Mouse (Mus musculus): ENCODE results near the gene Btbd10. TPM values are rescaled to one million over a fixed set of nuclear protein-coding genes. Genes with fewer than 3 reads are reported as not detected.
A peak's percentile ranks its signal among the peaks of the same experiment; 100 is the strongest.

Gene Btbd10
- 19.4 and 22.0 TPM in 2 replicates for polyA plus RNA-seq (2015; fragmentation: Nextera tagmentation; extraction: Ambion mirVana)

GRCm38 (mm10) chr7:113368746-113369619 is at the start of gene Btbd10:
Gene Btbd10, minus strand, starts transcription at chr7:113369392.
- Histone ChIP-seq H3K36me3 (no peaks in the 10 kb centered on the region), H3K4me2 (peak within 1 kb of the TSS; percentile 77), H3K4me3 (peak within 1 kb of the TSS; percentile 76), H3K9me3 (replicated peaks) (no peaks in the 10 kb centered on the region), H3K9ac (peak within 1 kb of the TSS; percentile 79), H3K4me1 (replicated peaks) (peaks cover 12% of the 10 kb centered on the region), H3K27ac (peak within 1 kb of the TSS; percentile 90), H3K27me3 (0 out of 2 replicates have a peak, but pooled peaks cover 3% of the 10 kb centered on the region)
- peak; percentile 99 for ATAC-seq (replicated peaks; ENCODE audit: insufficient number of reproducible peaks, insufficient read depth, low FRiP score, low read depth)
- under 1% methylated on average over 64 of the region's 64 CpGs for WGBS

- H3K9me3 ChIP-seq (replicated peaks), result no peaks in the 10 kb centered on the region
Observed at GRCm38 (mm10) chr7:113416536-113416935, 47.3 kb upstream of the Btbd10 start.

DNA sequence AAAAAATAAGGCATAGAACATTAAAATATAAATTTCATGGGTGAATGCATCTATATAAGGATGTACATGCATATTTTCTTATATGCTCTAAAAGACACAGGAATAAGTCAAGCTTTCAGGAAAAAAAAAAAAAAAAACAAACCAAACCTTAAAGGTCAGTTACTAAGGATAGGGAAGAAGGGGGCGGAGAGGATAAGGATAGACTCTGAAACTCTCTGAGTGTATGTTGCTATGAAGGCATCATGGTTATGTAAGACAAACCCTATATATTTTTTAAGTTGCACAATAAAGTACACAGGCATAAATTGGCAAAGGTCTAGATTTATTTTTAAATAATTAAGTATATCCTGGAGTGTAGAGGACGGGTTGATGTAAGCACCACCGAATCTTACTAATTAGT is 46.1 kb upstream of the Btbd10 start:
- no peak overlapping the region for H3K27ac ChIP-seq
- H3K4me3 ChIP-seq, result no peak overlapping the region
- no peak overlapping the region for H3K9ac ChIP-seq
- peaks cover 15% of the 10 kb centered on the region for H3K4me1 ChIP-seq (replicated peaks)
- no peak overlapping the region for H3K4me2 ChIP-seq
- no peaks in the 10 kb centered on the region for H3K9me3 ChIP-seq (replicated peaks)
- WGBS, result 86% methylated on average over 3 of the region's 3 CpGs
- no peaks in the 10 kb centered on the region for H3K27me3 ChIP-seq
- ATAC-seq (replicated peaks; ENCODE audit: insufficient number of reproducible peaks, insufficient read depth, low FRiP score, low read depth), result no peak
- no peaks in the 10 kb centered on the region for H3K36me3 ChIP-seq

More at GRCm38 (mm10) chr7:113416536-113416935, 47.3 kb upstream of the Btbd10 start:
- Histone ChIP-seq H3K36me3 (no peaks in the 10 kb centered on the region), H3K27me3 (no peaks in the 10 kb centered on the region), H3K4me2 (no peak overlapping the region), H3K4me1 (replicated peaks) (peaks cover 15% of the 10 kb centered on the region), H3K4me3 (no peak overlapping the region), H3K9ac (no peak overlapping the region), H3K27ac (no peak overlapping the region)
- 92% methylated on average over 1 of the region's 1 CpGs for WGBS
- no peak for ATAC-seq (replicated peaks; ENCODE audit: insufficient number of reproducible peaks, insufficient read depth, low FRiP score, low read depth)

- Histone ChIP-seq H3K9ac (no peak overlapping the region), H3K4me1 (replicated peaks) (no peaks in the 10 kb centered on the region), H3K27ac (no peak overlapping the region), H3K4me3 (no peak overlapping the region), H3K9me3 (replicated peaks) (no peaks in the 10 kb centered on the region), H3K4me2 (no peak overlapping the region), H3K36me3 (no peaks in the 10 kb centered on the region), H3K27me3 (no peaks in the 10 kb centered on the region)
- ATAC-seq (replicated peaks; ENCODE audit: insufficient number of reproducible peaks, insufficient read depth, low FRiP score, low read depth), result no peak
- WGBS, result 42% methylated on average over 5 of the region's 5 CpGs
Observed at GRCm38 (mm10) chr7:113408712-113409111, 39.5 kb upstream of the Btbd10 start.

DNA sequence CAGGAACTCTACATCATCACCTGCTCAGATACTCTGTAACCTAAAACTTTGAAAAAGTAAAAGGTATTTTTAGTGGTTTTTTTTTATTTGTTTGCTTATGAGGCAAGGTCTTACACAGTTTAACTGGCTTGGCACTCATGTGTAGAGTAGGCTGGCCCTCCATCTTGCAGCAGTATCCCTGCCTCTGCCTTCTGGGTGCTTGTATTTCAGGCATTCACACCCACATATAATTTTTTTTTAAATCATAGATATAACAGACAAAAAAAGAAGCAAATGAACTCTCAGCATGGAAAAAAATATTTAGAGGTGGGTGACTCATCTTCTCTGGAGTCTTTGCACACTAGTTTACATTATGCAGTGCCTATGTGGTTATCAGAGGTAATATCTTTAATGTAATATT is 28.9 kb upstream of the Btbd10 start:
- H3K27me3 ChIP-seq, result no peaks in the 10 kb centered on the region
- H3K9ac ChIP-seq, result no peak overlapping the region
- H3K4me3 ChIP-seq, result no peak overlapping the region
- no peak for ATAC-seq (replicated peaks; ENCODE audit: insufficient number of reproducible peaks, insufficient read depth, low FRiP score, low read depth)
- no peaks in the 10 kb centered on the region for H3K4me1 ChIP-seq (replicated peaks)
- no peak overlapping the region for H3K27ac ChIP-seq
- H3K9me3 ChIP-seq (replicated peaks), result no peaks in the 10 kb centered on the region
- H3K4me2 ChIP-seq, result no peak overlapping the region
- no peaks in the 10 kb centered on the region for H3K36me3 ChIP-seq

GRCm38 (mm10) chr7:113396661-113397060 is 27.5 kb upstream of the Btbd10 start:
- Histone ChIP-seq H3K36me3 (no peaks in the 10 kb centered on the region), H3K4me1 (replicated peaks) (no peaks in the 10 kb centered on the region), H3K27me3 (no peaks in the 10 kb centered on the region), H3K9me3 (replicated peaks) (no peaks in the 10 kb centered on the region), H3K4me3 (no peak overlapping the region), H3K27ac (no peak overlapping the region), H3K9ac (no peak overlapping the region), H3K4me2 (no peak overlapping the region)
- ATAC-seq (replicated peaks; ENCODE audit: insufficient number of reproducible peaks, insufficient read depth, low FRiP score, low read depth), result no peak
- WGBS, result 79% methylated on average over 4 of the region's 4 CpGs

- no peak for ATAC-seq (replicated peaks; ENCODE audit: insufficient number of reproducible peaks, insufficient read depth, low FRiP score, low read depth)
- no peak overlapping the region for H3K27ac ChIP-seq
- no peaks in the 10 kb centered on the region for H3K27me3 ChIP-seq
- no peak overlapping the region for H3K9ac ChIP-seq
- H3K4me3 ChIP-seq, result no peak overlapping the region
- no peaks in the 10 kb centered on the region for H3K9me3 ChIP-seq (replicated peaks)
- no peaks in the 10 kb centered on the region for H3K36me3 ChIP-seq
- no peak overlapping the region for H3K4me2 ChIP-seq
- 59% methylated on average over 2 of the region's 2 CpGs for WGBS
- no peaks in the 10 kb centered on the region for H3K4me1 ChIP-seq (replicated peaks)
Observed at GRCm38 (mm10) chr7:113391619-113392018, 22.4 kb upstream of the Btbd10 start.

DNA sequence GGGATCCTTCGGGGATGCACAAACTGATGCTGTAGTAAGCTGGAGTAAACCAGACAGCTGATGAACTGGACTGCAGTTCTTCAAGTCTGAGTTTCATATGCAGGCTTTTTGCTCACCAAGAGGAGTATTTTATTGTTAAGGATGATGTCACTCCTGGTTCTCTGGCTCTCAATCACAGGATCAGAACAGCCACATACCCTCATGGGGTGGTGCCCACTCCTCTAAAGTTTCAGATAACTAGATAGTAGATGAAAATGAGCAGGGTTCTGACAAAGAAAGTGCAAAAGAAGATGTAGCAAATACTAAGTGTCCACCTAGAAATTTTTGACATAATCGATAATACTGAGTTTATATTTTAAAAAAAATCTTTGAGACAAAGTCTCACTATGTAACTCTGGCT is 19.3 kb upstream of the Btbd10 start, which contains the start of gene Pth:
Pth (minus strand) TSS at position 101 of the 400 bp plus-strand sequence.
- no peaks in the 10 kb centered on the region for H3K27me3 ChIP-seq
- no peaks in the 10 kb centered on the region for H3K4me1 ChIP-seq (replicated peaks)
- H3K9ac ChIP-seq, result no peak within 1 kb of the TSS
- 80% methylated on average over 2 of the region's 2 CpGs for WGBS
- no peak within 1 kb of the TSS for H3K4me3 ChIP-seq
- no peak for ATAC-seq (replicated peaks; ENCODE audit: insufficient number of reproducible peaks, insufficient read depth, low FRiP score, low read depth)
- no peaks in the 10 kb centered on the region for H3K36me3 ChIP-seq
- no peaks in the 10 kb centered on the region for H3K9me3 ChIP-seq (replicated peaks)
- H3K27ac ChIP-seq, result no peak within 1 kb of the TSS
- H3K4me2 ChIP-seq, result no peak within 1 kb of the TSS

DNA sequence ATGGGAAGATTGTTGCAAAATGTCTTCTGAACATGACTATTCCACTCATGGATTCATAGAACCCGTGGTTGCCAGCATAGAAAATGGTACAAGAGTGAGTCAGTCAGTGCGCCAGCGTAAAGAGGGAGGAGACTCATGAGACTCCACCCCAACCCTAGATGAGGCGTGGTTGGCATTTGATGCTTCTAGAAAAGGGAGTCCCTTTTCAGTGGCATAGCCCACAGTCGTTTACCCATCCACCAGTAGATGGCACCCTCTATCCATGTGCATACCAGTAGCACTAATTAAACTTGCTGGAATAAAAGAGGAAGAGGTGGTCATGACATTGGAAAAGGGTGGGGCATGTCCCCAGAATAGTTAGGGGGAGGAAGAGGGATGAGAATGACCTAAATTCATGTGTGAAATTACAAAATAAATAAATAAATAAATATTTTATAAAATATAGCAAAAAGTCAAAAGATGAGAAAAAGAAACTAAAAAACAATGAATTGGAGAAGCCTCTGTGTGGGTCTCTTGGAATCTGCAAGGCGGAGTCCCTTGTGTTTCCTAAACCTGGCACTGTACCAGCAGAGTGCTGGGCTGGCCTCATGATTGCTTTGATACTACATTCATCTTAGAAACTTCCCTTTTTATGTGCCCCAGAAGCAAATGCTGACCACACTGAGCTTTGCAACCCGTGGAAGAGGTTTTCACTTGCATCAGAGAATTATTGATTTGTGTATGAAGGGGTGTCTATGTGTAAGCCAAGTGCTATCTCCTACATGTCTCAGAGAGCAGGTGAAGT is 8.9 kb upstream of the Btbd10 start:
- no peaks in the 10 kb centered on the region for H3K4me1 ChIP-seq (replicated peaks)
- no peak overlapping the region for H3K9ac ChIP-seq
- no peaks in the 10 kb centered on the region for H3K27me3 ChIP-seq
- ATAC-seq (replicated peaks; ENCODE audit: insufficient number of reproducible peaks, insufficient read depth, low FRiP score, low read depth), result peak; percentile 81
- no peaks in the 10 kb centered on the region for H3K9me3 ChIP-seq (replicated peaks)
- H3K36me3 ChIP-seq, result no peaks in the 10 kb centered on the region
- no peak overlapping the region for H3K4me2 ChIP-seq
- no peak overlapping the region for H3K27ac ChIP-seq
- H3K4me3 ChIP-seq, result no peak overlapping the region
- WGBS, result 24% methylated on average over 7 of the region's 7 CpGs

DNA sequence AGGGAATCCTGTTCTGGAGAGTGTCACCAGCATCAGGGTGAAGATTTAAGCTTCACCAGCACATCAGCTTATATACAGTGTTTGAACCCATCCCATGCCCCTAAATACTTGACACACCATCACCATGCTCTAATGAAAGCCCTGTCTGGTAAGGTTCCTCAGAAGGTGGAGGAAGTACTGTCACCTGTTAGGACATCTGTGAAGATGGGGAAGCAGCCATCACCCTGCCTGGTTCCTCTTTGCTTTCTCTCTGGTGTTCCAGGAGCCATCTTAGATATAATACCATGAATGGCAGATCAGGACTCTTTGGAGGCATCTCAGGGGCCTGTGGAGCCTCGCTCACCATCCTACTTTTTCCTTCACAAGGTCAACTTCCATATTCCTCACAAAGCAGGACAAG is 3.5 kb upstream of the Btbd10 start:
- Histone ChIP-seq H3K9ac (no peak overlapping the region), H3K27me3 (0 out of 2 replicates have a peak, but pooled peaks cover 3% of the 10 kb centered on the region), H3K4me3 (no peak overlapping the region), H3K4me2 (no peak overlapping the region), H3K4me1 (replicated peaks) (peaks cover 12% of the 10 kb centered on the region), H3K27ac (no peak overlapping the region), H3K9me3 (replicated peaks) (no peaks in the 10 kb centered on the region), H3K36me3 (no peaks in the 10 kb centered on the region)
- ATAC-seq (replicated peaks; ENCODE audit: insufficient number of reproducible peaks, insufficient read depth, low FRiP score, low read depth), result no peak
- WGBS, result 81% methylated on average over 1 of the region's 1 CpGs

- Histone ChIP-seq H3K4me2 (peak overlapping the region; percentile 77), H3K36me3 (no peaks in the 10 kb centered on the region), H3K27me3 (0 out of 2 replicates have a peak, but pooled peaks cover 3% of the 10 kb centered on the region), H3K4me3 (peak overlapping the region; percentile 76), H3K9me3 (replicated peaks) (no peaks in the 10 kb centered on the region), H3K4me1 (replicated peaks) (peaks cover 12% of the 10 kb centered on the region), H3K9ac (peak overlapping the region; percentile 79), H3K27ac (peak overlapping the region; percentile 90)
- WGBS, result under 1% methylated on average over 44 of the region's 44 CpGs
- ATAC-seq (replicated peaks; ENCODE audit: insufficient number of reproducible peaks, insufficient read depth, low FRiP score, low read depth), result peak; percentile 77
Observed at GRCm38 (mm10) chr7:113369620-113370340, 588 bp upstream of the Btbd10 start.

Measured in heart, embryonic 15.5 days (tissue).